In the genomic region with DNA sequence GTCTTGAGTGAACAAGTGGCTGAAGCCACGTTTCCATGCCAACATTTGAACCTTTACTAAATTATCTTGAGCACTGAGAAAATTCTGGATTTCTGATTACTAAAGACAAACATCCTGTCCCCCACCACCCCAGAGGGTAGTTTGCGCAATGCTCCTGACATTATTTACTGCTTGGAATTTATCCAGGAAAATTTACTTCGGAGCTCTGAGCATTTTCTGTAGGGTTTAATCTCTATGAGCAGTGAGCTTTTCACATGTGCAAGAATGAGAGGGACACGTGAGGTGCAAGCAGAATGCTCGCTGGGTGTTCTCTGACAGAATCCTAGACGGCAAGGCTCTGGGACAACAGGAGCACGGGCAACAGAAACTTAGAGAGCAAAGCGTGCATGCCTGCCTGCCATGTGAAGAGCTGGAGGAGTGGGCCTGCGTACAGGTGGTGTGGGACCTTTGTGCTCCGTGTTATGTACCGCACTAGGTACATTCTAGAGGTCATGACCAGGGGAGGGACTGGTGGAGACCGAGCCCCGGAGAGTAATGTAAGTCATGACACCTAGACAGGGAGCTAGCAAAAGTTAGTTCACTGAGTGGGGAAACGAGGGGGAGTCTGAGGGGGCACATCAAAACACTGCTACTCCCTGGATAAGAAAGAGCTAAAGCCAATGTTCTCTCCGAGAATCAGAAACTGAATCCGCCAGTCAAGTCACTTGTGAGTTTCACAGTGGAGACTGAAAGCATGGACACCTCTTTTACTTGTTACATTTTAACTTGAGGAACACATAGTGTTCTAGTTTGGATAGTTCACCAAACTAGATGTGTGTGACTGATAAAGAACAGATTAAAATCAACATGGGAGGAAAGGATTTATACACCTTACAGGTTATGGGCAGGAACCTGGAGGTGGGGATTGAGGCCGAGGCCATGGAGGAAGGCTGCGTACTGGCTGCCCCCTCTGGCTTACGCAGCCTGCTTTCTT, we compare ENCODE assay signal across 17 mouse cellular contexts.
DNase-seq lines count a peak whose midpoint lies in the region; ATAC-seq lines count a peak whose summit lies in the region.
"Had no signal": no experiment of that assay in that cellular context is flagged by ENCODE, and none has a peak within 500 bp of the region (broad histone marks: within the 10 kb centered on the region; RNA-seq: fewer than 3 reads in every experiment).

No protein-coding gene starts in this region.

- H3K4me2 ChIP-seq in lung, embryonic 15.5 days: no peak overlapping the region
- no peak overlapping the region for H3K4me2 ChIP-seq in forebrain, embryonic 14.5 days (ENCODE audit: low read length)
- H3K4me2 ChIP-seq: heart, embryonic 13.5 days; hindbrain, embryonic 13.5 days; midbrain, embryonic 12.5 days; neural tube, embryonic 12.5 days had no signal

- ATAC-seq in lung, embryonic 15.5 days (ENCODE audit: borderline replicate concordance, extremely low read depth, low FRiP score, low TSS enrichment): peak; percentile 23; the same call in 1 of the 2 replicates
- no peak for ATAC-seq in forebrain, embryonic 14.5 days

- no peaks in the 10 kb centered on the region for H3K9me3 ChIP-seq in lung, embryonic 15.5 days
- no peaks in the 10 kb centered on the region; the same call in 1 of the 2 replicates for H3K9me3 ChIP-seq in forebrain, embryonic 14.5 days (replicated peaks; ENCODE audit: control insufficient read depth, low read length)
- H3K9me3 ChIP-seq: forebrain, embryonic 10.5 days; midbrain, embryonic 12.5 days had no signal

- no peak overlapping the region for H3K27ac ChIP-seq in lung, embryonic 15.5 days
- H3K27ac ChIP-seq in forebrain, embryonic 14.5 days (ENCODE audit: low read depth, low read length): no peak overlapping the region
- H3K27ac ChIP-seq: embryonic facial prominence, embryonic 10.5 days; forebrain, embryonic 10.5 days; heart, embryonic 13.5 days; hindbrain, embryonic 13.5 days; left cerebral cortex, adult 2 months; midbrain, embryonic 12.5 days; neural tube, embryonic 12.5 days had no signal

- no peak overlapping the region for H3K4me3 ChIP-seq in lung, embryonic 15.5 days
- no peak overlapping the region for H3K4me3 ChIP-seq in forebrain, embryonic 14.5 days (ENCODE audit: low read depth, low read length)
- H3K4me3 ChIP-seq: embryonic facial prominence, embryonic 10.5 days; forebrain, embryonic 10.5 days; heart, embryonic 13.5 days; hindbrain, embryonic 13.5 days; left cerebral cortex, adult 2 months; midbrain, embryonic 12.5 days; neural tube, embryonic 12.5 days had no signal

- DNase-seq in adrenal gland, postnatal 14 days: peak; percentile 38
- DNase-seq in adrenal gland, adult 8-10 months: no peak
- peak; percentile 48 for DNase-seq in adipocyte (ENCODE audit: low spot score)
- peak; percentile 38 for DNase-seq in kidney, postnatal 14 days
- no peak for DNase-seq in forebrain, embryonic 14.5 days (ENCODE audit: low spot score)
- no peak for DNase-seq in layer of hippocampus, postnatal 14 days (ENCODE audit: low spot score in 2 of 2)
- DNase-seq in thymus, adult 18-20 months: no peak
- DNase-seq: B cell, adult 2 months; cerebellum, adult 8-10 months had no signal

- 56% methylated on average over 19 of the region's 19 CpGs for WGBS in lung, embryonic 15.5 days
- 83% methylated on average over 19 of the region's 19 CpGs for WGBS in forebrain, embryonic 14.5 days

- no peaks in the 10 kb centered on the region for H3K36me3 ChIP-seq in lung, embryonic 15.5 days
- H3K36me3 ChIP-seq in forebrain, embryonic 14.5 days (ENCODE audit: control insufficient read depth, insufficient read depth, low read length): no peaks in the 10 kb centered on the region
- H3K36me3 ChIP-seq: embryonic facial prominence, embryonic 10.5 days; forebrain, embryonic 10.5 days; heart, embryonic 13.5 days; hindbrain, embryonic 13.5 days; midbrain, embryonic 12.5 days; neural tube, embryonic 12.5 days had no signal

- no peaks in the 10 kb centered on the region for H3K27me3 ChIP-seq in lung, embryonic 15.5 days
- H3K27me3 ChIP-seq in forebrain, embryonic 14.5 days (replicated peaks; ENCODE audit: control insufficient read depth, insufficient read depth, low read length): no peaks in the 10 kb centered on the region
- H3K27me3 ChIP-seq: heart, embryonic 13.5 days; hindbrain, embryonic 13.5 days; neural tube, embryonic 12.5 days had no signal

- H3K9ac ChIP-seq in lung, embryonic 15.5 days: no peak overlapping the region
- no peak overlapping the region for H3K9ac ChIP-seq in forebrain, embryonic 14.5 days (ENCODE audit: low read length)
- H3K9ac ChIP-seq: heart, embryonic 13.5 days; hindbrain, embryonic 13.5 days; midbrain, embryonic 12.5 days; neural tube, embryonic 12.5 days had no signal

- H3K4me1 ChIP-seq in lung, embryonic 15.5 days: peaks cover 6% of the 10 kb centered on the region; the same call in 1 of the 2 replicates
- H3K4me1 ChIP-seq in forebrain, embryonic 14.5 days (ENCODE audit: control insufficient read depth, insufficient read depth, low read length): no peaks in the 10 kb centered on the region
- H3K4me1 ChIP-seq: embryonic facial prominence, embryonic 10.5 days; forebrain, embryonic 10.5 days; hindbrain, embryonic 13.5 days; midbrain, embryonic 12.5 days; neural tube, embryonic 12.5 days had no signal

Comparison
In these comparisons a context has a peak if more than half of its experiments do, and no peak if none do; other contexts are left out.
1. DNase-seq: peak in adrenal gland, postnatal 14 days (single experiment), adipocyte (single experiment) and kidney, postnatal 14 days (single experiment); none in adrenal gland, adult 8-10 months (single experiment), forebrain, embryonic 14.5 days (single experiment), layer of hippocampus, postnatal 14 days (0 of 2) and thymus, adult 18-20 months (0 of 2).